Mouse (Mus musculus) spleen, postnatal 36 days (tissue): ENCODE measurements around the gene Nanog.
"Not testable (repeated sequence)": the region's sequence is repeated elsewhere in the genome, so short reads cannot be mapped to it uniquely, and the experiment has no call there.

Experiments
- DNase-seq, 2 experiments: peaks; one replicate each; pipeline ENCODE4 v3.0.0; 2022; ENCODE audit warnings: low spot score in 2 of 2, mixed read lengths in 1 of 2

The Nanog gene

GRCm38 (mm10) chr6:122707036-122707800 is at the start of gene Nanog:
Gene Nanog, plus strand, starts transcription at chr6:122707489.
- DNase-seq, result no peak

- DNase-seq, result peak in 1 of 2 experiments; percentile 30
Observed at GRCm38 (mm10) chr6:122657630-122658029, 49.7 kb upstream of the Nanog start.

- DNase-seq, result no peak
Observed at GRCm38 (mm10) chr6:122659567-122659966, 47.7 kb upstream of the Nanog start.

GRCm38 (mm10) chr6:122660601-122661379 is 46.5 kb upstream of the Nanog start:
- peak in 1 of 2 experiments; percentile 26 for DNase-seq

- DNase-seq, result no peak
Observed at GRCm38 (mm10) chr6:122662551-122663264, 44.6 kb upstream of the Nanog start.

- no peak for DNase-seq
Observed at GRCm38 (mm10) chr6:122663596-122664206, 43.6 kb upstream of the Nanog start.

- DNase-seq, result no peak
Observed at GRCm38 (mm10) chr6:122665866-122666265, 41.4 kb upstream of the Nanog start.

- no peak for DNase-seq
Observed at GRCm38 (mm10) chr6:122667715-122668114, 39.6 kb upstream of the Nanog start.

- DNase-seq, result no peak
Observed at GRCm38 (mm10) chr6:122668823-122669222, 38.5 kb upstream of the Nanog start.

GRCm38 (mm10) chr6:122669406-122670200 is 37.7 kb upstream of the Nanog start:
- DNase-seq, result peak; percentile 76 to 82

GRCm38 (mm10) chr6:122670201-122670551 is 37.1 kb upstream of the Nanog start:
- DNase-seq, result no peak

GRCm38 (mm10) chr6:122670841-122671240 is 36.4 kb upstream of the Nanog start:
- no peak for DNase-seq

GRCm38 (mm10) chr6:122672746-122673145 is 34.5 kb upstream of the Nanog start:
- DNase-seq, result no peak

GRCm38 (mm10) chr6:122682646-122683045 is 24.6 kb upstream of the Nanog start:
- no peak for DNase-seq

- no peak for DNase-seq
Observed at GRCm38 (mm10) chr6:122686709-122687108, 20.6 kb upstream of the Nanog start.

GRCm38 (mm10) chr6:122689411-122690055 is 17.8 kb upstream of the Nanog start:
- DNase-seq, result no peak

- no peak for DNase-seq
Observed at GRCm38 (mm10) chr6:122690082-122690481, 17.2 kb upstream of the Nanog start.

GRCm38 (mm10) chr6:122695398-122695797 is 11.9 kb upstream of the Nanog start:
- no peak for DNase-seq

GRCm38 (mm10) chr6:122699628-122700027 is 7.7 kb upstream of the Nanog start:
- not testable (repeated sequence) for DNase-seq

GRCm38 (mm10) chr6:122701816-122702215 is 5.5 kb upstream of the Nanog start:
- no peak for DNase-seq
